Mouse (Mus musculus): ENCODE measurements at regions not wholly inside any gene's neighbourhood (a gene's known extent, or its start where the extent isn't known, plus 50 kb on each side); places are given as distances from the start of the nearest gene placed in this dataset.

GRCm38 (mm10) chr13:47576516-47576915, 454.1 kb downstream of the Rnf144b start:
- TF ChIP-seq USF1 (IDR thresholded peaks at IDR 0.05; ENCODE audit: low read depth, low read length), result no peak
- no peak for TF ChIP-seq POLR2A (IDR thresholded peaks at IDR 0.05; ENCODE audit: low read depth, low read length)
- no peak for TF ChIP-seq MEF2A (IDR thresholded peaks at IDR 0.05; ENCODE audit: borderline replicate concordance, low read depth, low read length)
- TF ChIP-seq GABPA (IDR thresholded peaks at IDR 0.05; ENCODE audit: insufficient replicate concordance, low read depth, low read length), result no peak
- TF ChIP-seq CTCF (conservative IDR thresholded peaks at IDR 0.05 in 1 of 2, IDR thresholded peaks at IDR 0.05 in 1 of 2; ENCODE audit: low read depth in 2 of 2, low read length in 2 of 2), result peak in 1 of 2 experiments; percentile 10; a peak in 1 of 4 replicates
- TF ChIP-seq E2F4 (IDR thresholded peaks at IDR 0.05; ENCODE audit: insufficient replicate concordance, low read depth, low read length), result no peak
- no peak for TF ChIP-seq TBP (conservative IDR thresholded peaks at IDR 0.05; ENCODE audit: low read depth, low read length)
- TF ChIP-seq BHLHE40 (IDR thresholded peaks at IDR 0.05; ENCODE audit: low read depth, low read length), result no peak
- TF ChIP-seq NRF1 (IDR thresholded peaks at IDR 0.05; ENCODE audit: low read depth, low read length), result no peak
